Mouse (Mus musculus): ENCODE data around the gene Rdh16f1. TPM values are rescaled to one million over a fixed set of nuclear protein-coding genes. Genes with fewer than 3 reads are reported as not detected.

Gene Rdh16f1
- polyA plus RNA-seq, 1 experiment from 2014 or later = not detected

- WGBS = 71% methylated on average over 8 of the region's 8 CpGs
- TF ChIP-seq CTCF (IDR thresholded peaks at IDR 0.05; ENCODE audit: low read depth) = no peak
- 0 out of 2 replicates have a peak, but pooled peaks cover 2% of the 10 kb centered on the region for H3K27me3 ChIP-seq (ENCODE audit: insufficient read depth, low read length)
Measured at GRCm38 (mm10) chr10:127728437-127728836, 31.1 kb upstream of the Rdh16f1 start.

GRCm38 (mm10) chr10:127730285-127730932 lies 29.2 kb upstream of the Rdh16f1 start:
- Histone ChIP-seq H3K4me3 (ENCODE audit: low read depth, low read length) (no peak overlapping the region), H3K9ac (no peak overlapping the region), H3K27me3 (ENCODE audit: insufficient read depth, low read length) (0 out of 2 replicates have a peak, but pooled peaks cover 2% of the 10 kb centered on the region), H3K36me3 (ENCODE audit: insufficient read depth) (no peaks in the 10 kb centered on the region), H3K27ac (ENCODE audit: low read depth) (no peak overlapping the region), H3K9me3 (ENCODE audit: low read depth, low read length) (no peaks in the 10 kb centered on the region), H3K4me1 (ENCODE audit: insufficient read depth) (no peaks in the 10 kb centered on the region), H3K4me2 (no peak overlapping the region)
- TF ChIP-seq CTCF (IDR thresholded peaks at IDR 0.05; ENCODE audit: low read depth) = no peak
- WGBS = 60% methylated on average over 11 of the region's 11 CpGs
- peak; percentile 29; the same call in 1 of the 2 replicates for ATAC-seq (ENCODE audit: insufficient read depth)
- no peak for DNase-seq

More at GRCm38 (mm10) chr10:127728437-127728836, 31.1 kb upstream of the Rdh16f1 start:
- H3K9ac ChIP-seq = no peak overlapping the region
- DNase-seq (no peak), ATAC-seq (ENCODE audit: insufficient read depth) (no peak)
- no peaks in the 10 kb centered on the region for H3K36me3 ChIP-seq (ENCODE audit: insufficient read depth)
- H3K4me1 ChIP-seq (ENCODE audit: insufficient read depth) = no peaks in the 10 kb centered on the region
- no peak overlapping the region for H3K4me3 ChIP-seq (ENCODE audit: low read depth, low read length)
- H3K9me3 ChIP-seq (ENCODE audit: low read depth, low read length) = no peaks in the 10 kb centered on the region
- no peak overlapping the region for H3K27ac ChIP-seq (ENCODE audit: low read depth)
- no peak overlapping the region for H3K4me2 ChIP-seq

DNA sequence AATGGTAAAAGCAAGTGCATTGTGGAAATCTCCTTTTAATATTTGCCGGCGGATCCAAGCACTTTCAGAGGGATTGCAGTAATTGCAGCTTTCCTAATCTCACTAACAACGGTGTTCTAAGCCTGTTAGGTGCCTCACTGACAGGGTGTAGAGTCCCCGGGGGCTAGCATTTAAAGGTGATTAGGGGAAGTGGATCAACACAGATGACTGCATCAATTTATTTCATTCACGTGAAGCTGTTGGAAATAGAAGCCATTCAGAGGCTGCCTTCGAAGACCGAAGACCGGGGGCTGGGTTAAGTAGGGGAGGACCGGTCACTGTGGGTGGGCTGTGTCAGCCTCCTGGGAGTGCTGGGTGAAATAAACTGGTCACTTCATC lies 28.7 kb upstream of the Rdh16f1 start:
- ATAC-seq (ENCODE audit: insufficient read depth) = no peak
- Histone ChIP-seq H3K4me1 (ENCODE audit: insufficient read depth) (no peaks in the 10 kb centered on the region), H3K4me2 (no peak overlapping the region), H3K27me3 (ENCODE audit: insufficient read depth, low read length) (0 out of 2 replicates have a peak, but pooled peaks cover 1% of the 10 kb centered on the region), H3K36me3 (ENCODE audit: insufficient read depth) (no peaks in the 10 kb centered on the region), H3K9ac (no peak overlapping the region), H3K4me3 (ENCODE audit: low read depth, low read length) (no peak overlapping the region), H3K27ac (ENCODE audit: low read depth) (no peak overlapping the region), H3K9me3 (ENCODE audit: low read depth, low read length) (no peaks in the 10 kb centered on the region)
- DNase-seq = no peak
- 36% methylated on average over 9 of the region's 9 CpGs for WGBS
- TF ChIP-seq CTCF (IDR thresholded peaks at IDR 0.05; ENCODE audit: low read depth) = no peak

DNA sequence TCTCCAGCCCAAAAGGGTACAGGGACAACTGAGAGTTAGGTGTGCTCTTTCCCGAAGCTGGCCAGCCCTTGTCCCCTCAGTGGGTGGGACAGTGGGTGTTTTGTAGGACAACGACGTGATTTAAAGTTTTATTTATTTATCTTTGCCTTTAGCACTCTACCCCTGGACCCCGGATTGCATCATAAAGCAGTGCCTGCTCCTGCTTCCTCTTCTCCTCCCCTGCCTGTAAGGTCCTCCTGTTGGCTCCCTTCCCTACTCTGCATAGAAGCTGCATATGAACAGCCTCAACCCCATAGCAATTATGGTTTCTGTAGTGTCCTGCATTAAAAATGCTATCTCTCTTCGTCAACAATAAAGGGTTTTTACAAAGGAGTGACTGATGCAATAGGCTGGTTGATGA lies 28.2 kb upstream of the Rdh16f1 start:
- Histone ChIP-seq H3K36me3 (ENCODE audit: insufficient read depth) (no peaks in the 10 kb centered on the region), H3K4me2 (no peak overlapping the region), H3K9me3 (ENCODE audit: low read depth, low read length) (no peaks in the 10 kb centered on the region), H3K9ac (no peak overlapping the region), H3K27ac (ENCODE audit: low read depth) (no peak overlapping the region), H3K27me3 (ENCODE audit: insufficient read depth, low read length) (no peaks in the 10 kb centered on the region), H3K4me3 (ENCODE audit: low read depth, low read length) (no peak overlapping the region), H3K4me1 (ENCODE audit: insufficient read depth) (no peaks in the 10 kb centered on the region)
- 21% methylated on average over 5 of the region's 5 CpGs for WGBS
- no peak for TF ChIP-seq CTCF (IDR thresholded peaks at IDR 0.05; ENCODE audit: low read depth)
- ATAC-seq (ENCODE audit: insufficient read depth) = no peak
- no peak for DNase-seq

GRCm38 (mm10) chr10:127734434-127734833 lies 25.2 kb upstream of the Rdh16f1 start:
- 35% methylated on average over 5 of the region's 5 CpGs for WGBS
- TF ChIP-seq CTCF (IDR thresholded peaks at IDR 0.05; ENCODE audit: low read depth) = peak; percentile 70

GRCm38 (mm10) chr10:127736266-127736665 lies 23.3 kb upstream of the Rdh16f1 start:
- H3K4me2 ChIP-seq = no peak overlapping the region
- peaks cover under 1% of the 10 kb centered on the region; the same call in 1 of the 2 replicates for H3K36me3 ChIP-seq (ENCODE audit: insufficient read depth)
- H3K4me3 ChIP-seq (ENCODE audit: low read depth, low read length) = no peak overlapping the region
- no peaks in the 10 kb centered on the region for H3K27me3 ChIP-seq (ENCODE audit: insufficient read depth, low read length)
- WGBS = 76% methylated on average over 2 of the region's 2 CpGs
- ATAC-seq (ENCODE audit: insufficient read depth) (no peak), DNase-seq (no peak)
- no peak for TF ChIP-seq CTCF (IDR thresholded peaks at IDR 0.05; ENCODE audit: low read depth)
- H3K9me3 ChIP-seq (ENCODE audit: low read depth, low read length) = no peaks in the 10 kb centered on the region
- no peak overlapping the region for H3K9ac ChIP-seq
- H3K27ac ChIP-seq (ENCODE audit: low read depth) = no peak overlapping the region
- H3K4me1 ChIP-seq (ENCODE audit: insufficient read depth) = peaks cover 7% of the 10 kb centered on the region; the same call in 1 of the 2 replicates

More at GRCm38 (mm10) chr10:127734434-127734833, 25.2 kb upstream of the Rdh16f1 start:
- H3K4me2 ChIP-seq = no peak overlapping the region
- ATAC-seq (ENCODE audit: insufficient read depth) = no peak
- no peaks in the 10 kb centered on the region for H3K9me3 ChIP-seq (ENCODE audit: low read depth, low read length)
- no peaks in the 10 kb centered on the region for H3K36me3 ChIP-seq (ENCODE audit: insufficient read depth)
- H3K4me3 ChIP-seq (ENCODE audit: low read depth, low read length) = no peak overlapping the region
- peak; percentile 77 for DNase-seq
- no peaks in the 10 kb centered on the region for H3K4me1 ChIP-seq (ENCODE audit: insufficient read depth)
- no peaks in the 10 kb centered on the region for H3K27me3 ChIP-seq (ENCODE audit: insufficient read depth, low read length)
- no peak overlapping the region for H3K27ac ChIP-seq (ENCODE audit: low read depth)
- no peak overlapping the region for H3K9ac ChIP-seq

DNA sequence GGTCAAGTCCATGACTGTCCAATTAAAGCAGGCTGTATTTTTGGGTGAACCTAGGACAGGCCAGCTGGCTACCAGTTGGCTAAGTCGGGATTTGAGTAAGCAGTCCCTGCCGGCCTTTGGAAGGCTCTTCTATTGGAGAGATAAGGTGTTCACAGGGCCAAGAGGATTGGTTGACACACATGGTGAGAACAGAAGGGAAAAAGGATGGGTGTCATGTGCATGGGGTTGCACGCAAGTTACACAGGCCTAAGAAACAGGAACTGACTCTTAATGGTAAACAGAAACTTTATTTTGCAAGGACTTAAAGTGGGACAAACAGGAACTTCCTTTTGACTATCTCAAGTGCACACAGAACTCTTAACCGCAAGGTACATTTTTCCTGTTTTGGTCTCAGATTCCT lies 22.7 kb upstream of the Rdh16f1 start:
- TF ChIP-seq CTCF (IDR thresholded peaks at IDR 0.05; ENCODE audit: low read depth) = no peak
- Histone ChIP-seq H3K36me3 (ENCODE audit: insufficient read depth) (peaks cover 7% of the 10 kb centered on the region), H3K9me3 (ENCODE audit: low read depth, low read length) (no peaks in the 10 kb centered on the region), H3K4me2 (no peak overlapping the region), H3K9ac (no peak overlapping the region), H3K4me1 (ENCODE audit: insufficient read depth) (peaks cover 7% of the 10 kb centered on the region; the same call in 1 of the 2 replicates), H3K27ac (ENCODE audit: low read depth) (no peak overlapping the region), H3K4me3 (ENCODE audit: low read depth, low read length) (no peak overlapping the region), H3K27me3 (ENCODE audit: insufficient read depth, low read length) (no peaks in the 10 kb centered on the region)
- no peak for DNase-seq
- 50% methylated on average over 4 of the region's 4 CpGs for WGBS
- ATAC-seq (ENCODE audit: insufficient read depth) = no peak
